10 mouse cellular contexts compared by ENCODE assay signal in genomic region chr14:47096357-47096756, GRCm38 (mm10).
DNase-seq lines count a peak whose midpoint lies in the region; TF ChIP-seq lines count a peak whose summit lies in the region.
"Had no signal": no experiment of that assay in that cellular context is flagged by ENCODE, and none has a peak within 500 bp of the region (broad histone marks: within the 10 kb centered on the region; RNA-seq: fewer than 3 reads in every experiment).

No protein-coding gene starts in this region.

- intact Hi-C loops in gastrocnemius, adult 2 months (cut with DNase I): no loop called here
- intact Hi-C loops in heart, postnatal 25 days (cut with DNase I): loop anchor here (5.0 to 10.0 kb wide), 2 partner anchors 86 to 148 kb away; no protein-coding TSS in a partner anchor

- no peak for TF ChIP-seq CTCF in gastrocnemius, adult 2 months (IDR thresholded peaks at IDR 0.05)
- no peak for TF ChIP-seq CTCF in bone marrow, adult 2 months (IDR thresholded peaks at IDR 0.05; ENCODE audit: control insufficient read depth, insufficient read depth, low read length)

- H3K9me3 ChIP-seq in embryonic facial prominence, embryonic 10.5 days: no peaks in the 10 kb centered on the region
- no peaks in the 10 kb centered on the region for H3K9me3 ChIP-seq in forebrain, embryonic 10.5 days

- no peaks in the 10 kb centered on the region for H3K27me3 ChIP-seq in embryonic facial prominence, embryonic 10.5 days (replicated peaks; ENCODE audit: low read depth, poor library complexity, severe bottlenecking)
- H3K27me3 ChIP-seq in forebrain, embryonic 10.5 days (ENCODE audit: poor library complexity, severe bottlenecking): no peaks in the 10 kb centered on the region

- WGBS in bone marrow, adult 2 months: 94% methylated on average over 5 of the region's 5 CpGs
- WGBS in embryonic facial prominence, embryonic 10.5 days: 82% methylated on average over 5 of the region's 5 CpGs
- whole genome bisulfite sequencing in forebrain, embryonic 10.5 days: 86% methylated on average over 5 of the region's 5 CpGs

- H3K27ac ChIP-seq in gastrocnemius, adult 2 months: peak overlapping the region; percentile 51; the same call in 1 of the 2 replicates
- H3K27ac ChIP-seq in bone marrow, adult 2 months (ENCODE audit: control insufficient read depth, insufficient read depth, low read depth, low read length, poor library complexity): peak overlapping the region; percentile 49
- H3K27ac ChIP-seq in embryonic facial prominence, embryonic 10.5 days (replicated peaks): no peak overlapping the region
- no peak overlapping the region for H3K27ac ChIP-seq in forebrain, embryonic 10.5 days

- no peak overlapping the region for H3K4me3 ChIP-seq in gastrocnemius, adult 2 months
- H3K4me3 ChIP-seq in bone marrow, adult 2 months (replicated peaks; ENCODE audit: control insufficient read depth, low read depth, low read length): no peak overlapping the region
- H3K4me3 ChIP-seq in embryonic facial prominence, embryonic 10.5 days: no peak overlapping the region
- H3K4me3 ChIP-seq in forebrain, embryonic 10.5 days: no peak overlapping the region
- H3K4me3 ChIP-seq: myocyte had no signal

- peaks cover 5% of the 10 kb centered on the region; the same call in 1 of the 2 replicates for H3K36me3 ChIP-seq in embryonic facial prominence, embryonic 10.5 days (replicated peaks)
- no peaks in the 10 kb centered on the region for H3K36me3 ChIP-seq in forebrain, embryonic 10.5 days (replicated peaks)

- peak; percentile 55 for DNase-seq in gastrocnemius, adult 2 months
- no peak for DNase-seq in gastrocnemius, postnatal 10 days
- peak; percentile 72 to 74 for DNase-seq in heart, adult 18-20 months
- peak; percentile 50 for DNase-seq in heart, postnatal 25 days (ENCODE audit: low spot score)
- DNase-seq in thymus, adult 18-20 months: no peak
- DNase-seq in embryonic facial prominence, embryonic 10.5 days (ENCODE audit: low spot score): no peak
- no peak for DNase-seq in forebrain, embryonic 10.5 days (ENCODE audit: extremely low spot score, low spot score)
- DNase-seq: cerebellum, adult 11-12 months had no signal

- no peak for TF ChIP-seq POLR2A in bone marrow, adult 2 months (IDR thresholded peaks at IDR 0.05; ENCODE audit: borderline replicate concordance, control insufficient read depth, low read depth, low read length)

- H3K4me1 ChIP-seq in bone marrow, adult 2 months (ENCODE audit: control insufficient read depth, insufficient read depth, low read length): peaks cover 8% of the 10 kb centered on the region
- H3K4me1 ChIP-seq in embryonic facial prominence, embryonic 10.5 days: 0 out of 2 replicates have a peak, but pooled peaks cover 4% of the 10 kb centered on the region
- no peaks in the 10 kb centered on the region for H3K4me1 ChIP-seq in forebrain, embryonic 10.5 days

Comparison
In these comparisons a context has a peak if more than half of its experiments do, and no peak if none do; other contexts are left out.
1. DNase-seq: peak in gastrocnemius, adult 2 months (single experiment), heart, adult 18-20 months (2 of 2) and heart, postnatal 25 days (single experiment); none in gastrocnemius, postnatal 10 days (single experiment), thymus, adult 18-20 months (0 of 2), embryonic facial prominence, embryonic 10.5 days (single experiment) and forebrain, embryonic 10.5 days (single experiment).
2. H3K27ac ChIP-seq: peak in gastrocnemius, adult 2 months (single experiment) and bone marrow, adult 2 months (single experiment); none in embryonic facial prominence, embryonic 10.5 days (single experiment) and forebrain, embryonic 10.5 days (single experiment).